Mouse (Mus musculus) yolk sac, embryonic 10.5 days (tissue): ENCODE data around the gene Usp38.

Experiments
- DNase-seq: peaks from one replicate; pipeline ENCODE4 v3.0.0-alpha.2; 2017; ENCODE audit warnings: low spot score

The Usp38 gene

DNA sequence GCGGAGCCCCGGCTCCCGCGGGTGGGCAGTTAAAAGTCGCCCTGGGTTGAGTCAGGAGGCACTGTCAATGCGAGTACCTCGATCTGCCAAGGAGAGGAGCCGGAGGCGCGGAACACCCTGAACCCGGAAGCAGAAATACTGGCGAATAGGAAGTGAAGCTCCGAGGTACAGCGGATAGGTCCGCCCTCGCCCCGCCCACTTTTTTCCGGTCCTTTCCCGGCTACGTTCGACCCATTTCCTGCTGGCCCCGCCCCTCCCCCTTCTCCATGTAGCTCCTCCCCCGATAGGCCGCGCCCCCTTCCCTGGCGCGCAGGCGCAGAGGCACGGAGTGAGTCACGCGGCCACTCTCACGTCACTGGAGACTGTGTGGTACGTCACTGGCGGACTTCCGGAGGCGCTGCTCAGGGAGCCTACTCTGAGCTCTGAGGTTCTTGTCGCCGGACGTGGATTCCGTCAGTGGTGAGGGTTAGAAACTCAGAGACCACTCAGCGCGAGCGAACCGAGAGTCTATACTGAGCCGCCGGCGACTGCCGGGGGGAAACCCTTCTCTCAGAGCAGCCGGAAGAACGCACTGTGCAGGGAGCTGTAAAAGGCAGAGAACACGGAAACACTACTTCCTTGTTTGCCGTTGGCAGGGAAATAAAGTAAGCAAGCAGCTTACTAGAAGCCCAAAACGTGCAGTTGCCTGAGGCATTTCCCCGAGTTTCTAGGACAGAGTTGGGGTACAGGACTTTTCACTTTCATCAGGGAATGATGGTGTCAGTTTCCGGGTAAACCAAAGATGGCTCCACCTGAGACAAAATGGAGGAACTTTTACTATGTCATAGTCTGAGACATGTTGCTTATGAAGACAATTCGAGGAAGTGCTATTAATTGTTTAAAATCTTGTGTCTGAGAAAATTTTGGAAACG is at the start of gene Usp38:
Gene Usp38 (minus strand): TSS at position 140 of the 911 bp plus-strand sequence.
- DNase-seq: peak; percentile 99

DNA sequence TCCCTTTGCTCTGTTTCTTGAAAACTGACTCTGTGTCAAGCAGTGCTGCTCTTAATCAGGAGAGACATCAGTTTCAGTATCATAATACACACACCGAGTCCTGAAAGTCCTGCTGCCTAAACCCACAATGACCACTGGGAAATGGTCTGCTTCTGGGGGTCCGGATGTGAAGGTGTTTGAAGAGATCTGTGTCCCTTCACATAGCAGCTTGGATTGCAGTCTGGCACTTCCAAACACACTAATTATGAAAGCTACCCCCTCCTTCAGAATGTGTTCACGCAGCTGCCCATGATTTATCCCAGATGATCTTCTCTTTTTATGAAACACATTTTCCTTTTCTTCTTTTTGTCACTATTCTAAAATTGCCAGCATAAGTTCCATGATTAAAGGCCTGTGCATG is 47.8 kb upstream of the Usp38 start:
- DNase-seq: no peak

- no peak for DNase-seq
These were observed 47.2 kb upstream of the Usp38 start for GRCm38 (mm10) chr8:81061950-81062349.

DNA sequence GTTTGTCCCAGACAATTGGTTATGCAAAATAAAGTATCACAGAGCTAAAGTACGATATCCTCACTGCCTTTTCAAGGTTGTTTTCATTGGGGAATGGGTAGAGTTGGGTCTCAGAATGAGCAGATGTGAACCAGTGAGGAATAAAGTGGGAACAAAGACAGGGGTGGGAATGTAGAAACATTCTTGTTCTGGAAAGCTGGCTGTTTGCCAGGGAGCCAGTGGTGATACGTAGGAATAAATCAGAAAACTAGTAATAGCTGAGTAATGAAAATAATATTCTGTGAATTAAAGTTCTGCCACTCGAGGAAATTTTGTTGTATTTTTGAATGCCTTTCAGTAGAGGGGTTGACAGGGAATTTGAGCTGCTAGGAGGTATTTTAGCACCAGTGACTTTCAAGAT is 29.5 kb upstream of the Usp38 start:
- no peak for DNase-seq

- DNase-seq: no peak
These were observed 13.3 kb upstream of the Usp38 start for GRCm38 (mm10) chr8:81027991-81028390.

GRCm38 (mm10) chr8:81017548-81017947 is 2.8 kb upstream of the Usp38 start:
- DNase-seq: peak; percentile 16

GRCm38 (mm10) chr8:81013811-81014530 is 757 bp downstream of the Usp38 start:
- DNase-seq: peak; percentile 19

GRCm38 (mm10) chr8:81012699-81013098 is 2.0 kb downstream of the Usp38 start:
- DNase-seq: no peak

DNA sequence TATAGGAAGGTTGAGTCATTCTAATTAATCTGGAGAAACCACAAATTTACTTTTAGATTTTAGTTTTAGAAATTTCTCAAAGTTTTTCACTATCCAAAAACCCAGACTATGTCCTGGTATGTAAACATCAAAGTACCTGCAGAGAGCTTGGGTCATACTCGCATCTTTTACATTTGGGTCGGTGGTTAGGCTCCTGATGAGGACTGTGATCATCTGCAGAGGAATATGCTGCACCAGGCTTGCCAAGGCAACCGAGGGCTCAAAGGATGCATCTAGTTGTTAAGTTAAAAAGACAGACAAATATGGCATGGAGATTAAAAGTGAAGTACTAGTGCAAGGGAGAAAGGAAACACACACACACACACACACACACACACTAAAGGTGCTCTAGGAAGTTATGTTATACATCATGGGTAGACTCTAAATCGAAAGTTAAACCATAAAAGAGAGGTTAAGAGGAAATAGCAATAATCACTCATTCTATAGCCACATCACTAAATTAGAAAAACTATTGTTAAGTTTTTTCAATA is 2.6 kb downstream of the Usp38 start:
- no peak for DNase-seq

DNA sequence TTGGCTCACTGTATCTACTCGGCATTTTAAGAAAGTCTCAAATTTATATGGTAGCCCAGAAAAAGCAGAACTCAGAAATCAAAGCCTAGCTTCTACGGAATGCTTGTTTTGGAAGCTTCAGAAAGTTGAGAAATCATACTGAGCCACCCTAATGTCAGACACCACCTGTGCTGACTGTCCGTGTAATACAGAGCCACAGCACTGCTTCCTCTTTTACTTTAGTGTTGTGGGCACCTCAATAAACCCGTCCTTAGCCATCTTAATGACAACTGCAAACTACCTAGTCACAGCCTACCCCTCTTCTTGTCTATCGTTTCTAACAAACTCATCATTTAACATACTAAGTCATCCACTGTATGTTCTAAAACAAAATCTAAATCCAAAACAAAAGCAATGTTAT is 4.3 kb downstream of the Usp38 start:
- DNase-seq: no peak

GRCm38 (mm10) chr8:81005114-81005513 is 9.6 kb downstream of the Usp38 start:
- no peak for DNase-seq

DNA sequence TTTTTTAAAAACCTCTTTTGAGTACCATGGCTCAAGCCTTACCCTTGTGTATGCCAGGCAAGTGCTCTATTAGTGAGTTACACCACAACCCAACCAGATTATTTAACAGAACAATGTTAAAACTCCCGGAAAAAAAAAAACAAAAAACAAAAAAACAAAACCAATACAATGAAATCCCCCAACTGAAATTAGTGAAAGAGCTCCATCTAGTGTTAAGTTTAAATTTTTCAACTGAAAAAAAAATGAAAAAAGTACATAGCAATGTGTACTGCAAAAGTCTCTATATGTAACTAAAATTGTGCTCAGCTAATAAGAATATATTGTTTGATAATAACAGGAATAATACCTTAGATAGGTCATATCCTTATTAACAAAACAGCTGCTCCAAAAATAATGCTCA is 18.1 kb downstream of the Usp38 start:
- no peak for DNase-seq

GRCm38 (mm10) chr8:80991937-80992336 is 22.8 kb downstream of the Usp38 start:
- no peak for DNase-seq

DNA sequence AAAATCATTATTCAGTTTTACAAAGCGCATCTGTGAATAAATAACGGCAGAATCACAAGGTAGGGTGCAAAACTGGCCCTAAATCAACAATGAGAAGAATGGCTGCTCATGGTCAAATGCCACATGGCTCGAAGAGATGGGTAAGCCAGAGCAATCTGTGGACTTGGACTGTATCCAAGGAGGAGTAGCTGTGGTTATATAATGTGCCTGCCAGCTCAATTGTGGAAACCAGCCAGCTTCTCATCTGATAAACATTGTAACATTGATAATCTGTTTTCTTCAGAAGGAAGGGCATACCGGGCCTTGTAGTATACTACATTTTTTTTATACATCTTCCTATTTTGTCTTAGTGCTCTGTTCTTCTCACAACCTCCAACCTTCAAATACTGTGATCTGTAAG is 31.9 kb downstream of the Usp38 start:
- no peak for DNase-seq

DNA sequence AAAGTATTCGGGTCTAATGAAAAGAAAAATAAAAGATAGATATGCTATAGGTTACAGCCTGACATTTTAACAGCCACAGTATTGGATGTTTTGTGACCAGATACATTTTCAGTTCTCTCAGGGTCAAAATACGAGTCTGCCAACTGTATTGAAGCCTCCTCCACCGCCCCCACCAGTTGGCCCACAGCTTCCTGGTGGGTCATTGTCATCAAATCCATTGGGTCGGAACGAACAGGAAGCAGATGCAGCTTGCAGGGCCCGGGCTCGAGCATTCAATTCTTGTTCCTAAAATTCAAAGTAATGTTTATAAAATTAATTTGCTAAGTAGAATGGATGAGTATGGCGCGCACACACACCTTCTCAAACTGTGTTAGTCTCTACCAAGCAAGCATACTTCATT is 33.0 kb downstream of the Usp38 start:
- DNase-seq: no peak

DNA sequence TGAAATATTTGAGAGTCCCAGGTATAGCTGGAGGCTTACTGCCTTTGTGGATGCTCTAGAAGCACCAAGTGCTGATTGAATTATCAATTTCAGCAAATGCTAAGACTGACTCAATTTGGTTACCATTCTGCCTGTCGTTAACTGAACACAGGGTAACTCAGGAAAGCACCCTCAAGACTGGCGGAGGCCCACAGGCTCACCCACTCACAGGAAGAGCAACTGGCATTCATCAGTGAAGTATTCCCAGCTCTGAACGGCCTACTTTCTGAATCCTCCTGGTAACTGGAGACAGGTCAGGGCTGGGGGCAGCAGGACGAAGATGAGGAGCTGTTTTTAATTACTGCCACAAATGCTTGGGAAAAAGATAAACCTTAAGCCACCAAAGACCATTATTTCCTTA is 34.7 kb downstream of the Usp38 start:
- no peak for DNase-seq

DNA sequence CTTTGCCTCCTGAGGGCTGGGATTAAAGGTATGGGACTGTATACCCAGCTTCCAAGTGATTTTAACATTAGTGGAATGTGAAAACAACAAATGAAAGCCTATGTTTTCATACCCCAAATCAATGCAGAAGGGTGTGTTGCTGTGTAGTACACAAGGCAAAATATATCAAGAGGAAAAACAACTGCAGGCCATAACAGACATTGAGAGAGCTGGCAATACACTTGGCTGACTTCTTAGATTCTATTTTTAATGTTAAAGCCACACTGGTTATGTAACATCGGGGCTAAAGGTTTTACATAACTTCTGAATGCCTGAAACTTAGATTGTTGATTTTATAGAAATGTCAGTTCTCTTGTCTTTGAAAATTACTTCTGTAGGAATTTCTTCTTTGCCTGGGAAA is 37.5 kb downstream of the Usp38 start:
- no peak for DNase-seq

DNA sequence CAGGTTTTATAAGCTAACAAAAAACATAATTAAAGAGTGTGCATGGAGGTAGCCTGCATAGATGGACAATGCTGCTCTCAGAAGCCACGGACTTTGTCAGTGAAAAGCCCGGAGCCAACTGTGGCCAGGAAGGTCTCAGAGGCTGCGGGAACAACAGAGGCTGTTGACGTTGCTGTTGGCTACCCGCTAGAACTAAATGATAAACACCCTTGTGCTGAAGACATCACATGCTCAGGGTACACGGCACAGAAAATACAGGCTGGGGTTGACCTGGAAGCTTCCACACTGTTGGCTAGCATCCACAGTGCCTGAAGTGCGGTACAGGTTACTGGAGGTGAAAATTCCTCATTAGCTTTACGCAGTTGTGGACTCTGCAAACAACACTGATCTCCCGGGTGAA is 43.6 kb downstream of the Usp38 start:
- DNase-seq: no peak

DNA sequence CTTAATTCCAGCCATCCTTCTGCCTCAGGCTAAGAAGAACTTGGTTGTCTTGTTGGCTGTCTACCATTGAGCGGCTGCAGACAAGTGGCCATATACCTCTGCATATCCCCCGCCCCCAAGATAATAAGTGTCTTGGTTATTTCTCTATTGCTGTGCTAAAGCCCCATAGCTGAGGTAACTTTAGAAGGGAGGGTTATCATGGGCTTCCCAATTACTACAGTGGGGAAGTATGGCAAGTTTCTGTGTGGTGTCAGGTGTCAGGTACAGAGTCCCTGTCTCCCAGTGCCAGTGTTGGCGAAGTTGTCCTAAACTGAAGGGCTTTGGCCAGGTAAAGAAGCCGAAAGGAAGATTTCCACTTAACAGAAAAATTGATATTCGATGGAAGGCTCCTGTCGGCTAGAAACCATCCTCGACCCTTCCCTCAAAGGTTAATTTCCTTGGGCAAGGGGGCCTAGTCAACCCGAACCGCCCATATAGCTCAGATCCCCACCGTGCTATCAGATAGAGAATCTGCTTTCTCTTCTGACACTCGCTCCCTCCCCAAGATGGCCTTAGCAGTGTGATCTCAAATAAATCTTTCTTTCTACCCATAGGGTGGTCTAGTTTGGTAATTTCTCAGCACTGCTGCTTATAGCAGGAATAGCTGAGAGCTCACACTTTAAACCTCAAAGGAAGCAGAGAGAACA is 44.6 kb downstream of the Usp38 start:
- DNase-seq: no peak

DNA sequence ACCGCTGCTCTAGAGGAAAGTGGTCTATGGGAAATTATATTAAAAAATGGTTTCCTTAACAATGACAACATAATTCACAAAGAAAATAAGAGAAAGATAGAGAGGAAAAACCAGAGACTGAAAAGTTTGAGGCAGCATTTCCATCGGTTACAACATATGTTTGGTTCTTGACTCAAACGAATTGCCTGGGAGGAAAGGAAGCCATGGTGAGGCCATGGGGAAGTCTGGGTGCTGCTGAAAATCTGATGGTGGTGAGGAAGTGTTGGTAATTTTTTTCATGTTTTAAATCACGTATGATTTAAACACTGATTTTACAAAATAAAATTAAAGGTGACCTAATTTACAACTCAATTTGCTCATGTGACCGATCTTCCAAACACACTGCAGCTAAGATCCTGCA is 45.3 kb downstream of the Usp38 start:
- DNase-seq: no peak

DNA sequence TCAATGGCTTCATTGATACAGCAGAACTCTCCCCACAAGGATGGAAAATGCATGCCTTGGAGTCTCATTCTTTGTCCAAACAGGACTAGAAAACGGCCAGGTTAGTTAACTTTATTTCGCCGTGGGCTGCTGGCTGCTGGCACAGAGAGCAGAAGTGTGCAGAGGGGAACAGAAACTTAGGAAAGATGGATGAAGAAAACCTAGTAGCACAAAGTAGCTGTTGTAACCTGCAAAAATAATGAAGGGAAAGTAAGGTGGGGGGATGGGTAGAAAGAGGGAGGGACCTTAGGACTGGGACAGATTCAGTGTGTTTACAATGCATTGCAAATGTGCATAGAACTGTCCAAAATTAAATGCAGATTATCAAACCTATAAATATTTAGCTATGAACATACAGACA is 51.6 kb downstream of the Usp38 start:
- no peak for DNase-seq

DNA sequence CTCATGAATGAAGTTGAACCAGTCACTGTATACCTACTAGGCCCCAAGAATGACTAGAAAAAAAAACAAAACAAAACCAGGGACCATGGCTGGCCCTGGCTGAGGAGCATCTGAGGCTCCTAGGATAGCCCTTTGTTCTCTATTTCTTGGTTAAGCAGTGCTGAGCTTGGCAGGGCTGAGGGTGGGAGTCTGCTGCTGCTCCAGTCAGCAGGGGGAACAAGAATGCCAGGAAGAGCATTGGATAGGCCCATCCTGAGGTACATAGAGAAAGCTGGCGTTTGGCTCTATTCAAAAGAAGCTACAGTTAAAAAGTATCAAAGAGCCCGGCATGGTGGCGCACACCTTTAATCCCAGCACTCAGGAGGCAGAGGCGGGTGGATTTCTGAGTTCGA is 52.1 kb downstream of the Usp38 start:
- DNase-seq: no peak
